Mouse (Mus musculus): ENCODE results near the gene Ltbp3.

The Ltbp3 gene

GRCm38 (mm10) chr19:5724549-5724941, 16.2 kb upstream of the Ltbp3 start:
- peak; percentile 89 for DNase-seq (ENCODE audit: low spot score)

- DNase-seq (ENCODE audit: low spot score): no peak
Measured at GRCm38 (mm10) chr19:5725029-5725707, 15.5 kb upstream of the Ltbp3 start.

GRCm38 (mm10) chr19:5725767-5726515, 14.8 kb upstream of the Ltbp3 start, which contains the start of gene Ehbp1l1:
Ehbp1l1 (minus strand) TSS chr19:5726317.
- peak; percentile 70 for DNase-seq (ENCODE audit: low spot score)

- no peak for DNase-seq (ENCODE audit: low spot score)
Measured at GRCm38 (mm10) chr19:5726961-5727578, 13.6 kb upstream of the Ltbp3 start.

GRCm38 (mm10) chr19:5727701-5728100, 13.0 kb upstream of the Ltbp3 start:
- peak; percentile 89 for DNase-seq (ENCODE audit: low spot score)

GRCm38 (mm10) chr19:5728631-5729443, 11.9 kb upstream of the Ltbp3 start:
- no peak for DNase-seq (ENCODE audit: low spot score)

GRCm38 (mm10) chr19:5729444-5729815, 11.3 kb upstream of the Ltbp3 start, which contains the start of gene Fam89b:
Fam89b (minus strand) TSS chr19:5729653.
- DNase-seq (ENCODE audit: low spot score): peak; percentile 92

GRCm38 (mm10) chr19:5730314-5731186, 10.2 kb upstream of the Ltbp3 start:
- DNase-seq (ENCODE audit: low spot score): no peak

GRCm38 (mm10) chr19:5731264-5731978, 9.3 kb upstream of the Ltbp3 start:
- peak; percentile 94 for DNase-seq (ENCODE audit: low spot score)

GRCm38 (mm10) chr19:5734325-5734724, 6.4 kb upstream of the Ltbp3 start:
- no peak for DNase-seq (ENCODE audit: low spot score)

- no peak for DNase-seq (ENCODE audit: low spot score)
Measured at GRCm38 (mm10) chr19:5739446-5739845, 1.3 kb upstream of the Ltbp3 start.

- peak; percentile 74 for DNase-seq (ENCODE audit: low spot score)
Measured at GRCm38 (mm10) chr19:5741641-5742240, 1.0 kb downstream of the Ltbp3 start.

GRCm38 (mm10) chr19:5742241-5742641, 1.5 kb downstream of the Ltbp3 start:
- no peak for DNase-seq (ENCODE audit: low spot score)

- no peak for DNase-seq (ENCODE audit: low spot score)
Measured at GRCm38 (mm10) chr19:5743576-5743975, 2.9 kb downstream of the Ltbp3 start.

GRCm38 (mm10) chr19:5745756-5746710, 5.3 kb downstream of the Ltbp3 start:
- no peak for DNase-seq (ENCODE audit: low spot score)

GRCm38 (mm10) chr19:5746907-5747363, 6.2 kb downstream of the Ltbp3 start:
- no peak for DNase-seq (ENCODE audit: low spot score)

- DNase-seq (ENCODE audit: low spot score): no peak
Measured at GRCm38 (mm10) chr19:5749476-5749875, 8.8 kb downstream of the Ltbp3 start.

GRCm38 (mm10) chr19:5750951-5751350, 10.2 kb downstream of the Ltbp3 start:
- no peak for DNase-seq (ENCODE audit: low spot score)

- no peak for DNase-seq (ENCODE audit: low spot score)
Measured at GRCm38 (mm10) chr19:5751742-5752141, 11.0 kb downstream of the Ltbp3 start.

Measured in lung, postnatal 25 days (tissue).